Mouse (Mus musculus) midbrain, embryonic 16.5 days (tissue): Measurements from ENCODE around the gene Muc4. TPM values are rescaled to one million over a fixed set of nuclear protein-coding genes. Genes with fewer than 3 reads are reported as not detected.

Experiments used
- polyA plus RNA-seq: library from polyadenylated mRNA; unstranded; fragments of >200 nt; fragmentation: Nextera tagmentation; extraction: Ambion mirVana; gene quantifications from 2 replicates; pipeline ENCODE4 v1.2.1, GENCODE M21; 2015

Gene Muc4
- polyA plus RNA-seq, 1 experiment from 2014 or later: not detected

Other genes starting within 250 kb of the Muc4 start
- 0.08 TPM in 1 of 2 replicates, not detected in the other for gene Slc51a, start 248.0 kb upstream of the Muc4 start, polyA plus RNA-seq
- 0.26 TPM in 1 of 2 replicates, not detected in the other for gene Zdhhc19, start 239.6 kb upstream of the Muc4 start, polyA plus RNA-seq
- gene Tfrc, start 127.0 kb upstream of the Muc4 start, polyA plus RNA-seq: 33.3 and 40.5 TPM in 2 replicates
- 19.0 and 21.6 TPM in 2 replicates for gene Tnk2, start 92.0 kb upstream of the Muc4 start, polyA plus RNA-seq
- not detected in 2 replicates for gene Muc20, start 61.5 kb downstream of the Muc4 start, polyA plus RNA-seq
- gene Smbd1, start 74.6 kb downstream of the Muc4 start, polyA plus RNA-seq: not detected in 2 replicates
- 119 and 125 TPM in 2 replicates for gene Fyttd1, start 141.6 kb downstream of the Muc4 start, polyA plus RNA-seq
- gene Rubcn, start 141.9 kb downstream of the Muc4 start, polyA plus RNA-seq: 39.8 and 41.3 TPM in 2 replicates
- 39.5 and 47.1 TPM in 2 replicates for gene Lrch3, start 178.2 kb downstream of the Muc4 start, polyA plus RNA-seq